Mouse (Mus musculus): ENCODE data around the gene Saal1. TPM values are rescaled to one million over a fixed set of nuclear protein-coding genes. Genes with fewer than 3 reads are reported as not detected.

The Saal1 gene
- polyA plus RNA-seq, 2 experiments, result 6.6 to 17.6 TPM

DNA sequence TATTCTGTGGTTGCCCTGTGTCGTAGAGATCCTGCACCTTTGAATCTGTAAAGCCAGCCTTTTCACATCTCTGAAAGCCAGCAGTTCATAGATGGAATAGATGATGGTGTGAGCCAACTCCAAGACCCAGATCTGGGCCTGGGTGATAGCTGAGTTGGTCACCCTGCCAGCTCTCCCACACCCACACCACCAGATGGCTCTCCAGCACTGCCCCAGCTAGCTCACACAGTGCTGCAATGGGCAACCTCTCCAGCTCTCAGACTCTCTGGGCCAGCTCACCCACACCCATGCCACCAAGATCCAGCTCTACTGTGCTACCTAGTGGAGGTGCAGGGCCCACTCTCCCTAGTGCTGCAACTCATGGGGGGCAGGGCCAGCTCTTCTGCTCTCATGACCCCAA, 67.3 kb downstream of the Saal1 start:
- Histone ChIP-seq H3K27ac (no peak overlapping the region), H3K9me3 (ENCODE audit: control insufficient read depth, low read length) (no peaks in the 10 kb centered on the region), H3K4me2 (ENCODE audit: low read depth) (no peak overlapping the region), H3K4me1 (replicated peaks; ENCODE audit: control insufficient read depth in 2 of 2, insufficient read depth in 2 of 2, low read length in 1 of 2) (peaks cover 0 to 5% of the 10 kb centered on the region in 2 experiments; a peak in 2 of 4 replicates), H3K9ac (replicated peaks) (no peak overlapping the region), H3K4me3 (ENCODE audit: insufficient read depth in 1 of 2, low read depth in 2 of 2, low read length in 2 of 2) (no peak overlapping the region), H3K27me3 (ENCODE audit: control insufficient read depth, insufficient read depth, low read length) (no peaks in the 10 kb centered on the region; the same call in 1 of the 2 replicates), H3K36me3 (replicated peaks; ENCODE audit: control insufficient read depth, insufficient read depth, low read depth) (no peaks in the 10 kb centered on the region)
- no peak for DNase-seq (ENCODE audit: low read depth in 3 of 3, low spot score in 3 of 3)
- TF ChIP-seq CTCF (IDR thresholded peaks at IDR 0.05; ENCODE audit: low read depth) (peak; percentile 42), EP300 (IDR thresholded peaks at IDR 0.05; ENCODE audit: low read depth) (no peak)
- WGBS (ENCODE audit: insufficient replicate concordance), result 42% methylated on average over 1 of the region's 1 CpGs
- no peak for ATAC-seq (ENCODE audit: insufficient read depth)

DNA sequence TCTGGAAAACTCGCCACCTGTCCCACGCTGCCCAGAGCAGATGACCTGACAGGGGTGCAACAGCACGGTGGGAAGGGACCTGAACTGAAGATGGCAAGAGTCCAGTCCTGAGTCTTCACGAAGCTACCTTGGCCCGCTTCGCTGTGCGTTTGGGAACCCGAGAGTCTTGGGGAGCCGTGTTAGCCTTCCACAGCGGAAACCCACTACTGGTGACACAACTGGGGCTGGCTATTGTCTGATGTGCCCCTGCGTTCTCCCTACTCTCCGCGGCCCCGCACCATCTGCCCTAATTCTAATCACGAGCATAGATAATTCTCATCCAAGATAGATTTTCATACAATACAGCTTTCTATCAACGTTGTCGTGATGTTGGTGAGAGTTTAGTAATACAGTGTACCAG, 70.4 kb downstream of the Saal1 start:
- WGBS (ENCODE audit: insufficient replicate concordance), result 14% methylated on average over 17 of the region's 17 CpGs
- H3K4me1 ChIP-seq (replicated peaks; ENCODE audit: control insufficient read depth in 2 of 2, insufficient read depth in 2 of 2, low read length in 1 of 2), result peaks cover 0 to 5% of the 10 kb centered on the region in 2 experiments; a peak in 2 of 4 replicates
- peak overlapping the region; percentile 32 to 70 for H3K4me3 ChIP-seq (ENCODE audit: insufficient read depth in 1 of 2, low read depth in 2 of 2, low read length in 2 of 2)
- H3K36me3 ChIP-seq (replicated peaks; ENCODE audit: control insufficient read depth, insufficient read depth, low read depth), result no peaks in the 10 kb centered on the region
- no peaks in the 10 kb centered on the region for H3K9me3 ChIP-seq (ENCODE audit: control insufficient read depth, low read length)
- ATAC-seq (ENCODE audit: insufficient read depth), result no peak
- H3K9ac ChIP-seq (replicated peaks), result no peak overlapping the region
- DNase-seq (ENCODE audit: low read depth in 3 of 3, low spot score in 3 of 3), result no peak
- no peaks in the 10 kb centered on the region; the same call in 1 of the 2 replicates for H3K27me3 ChIP-seq (ENCODE audit: control insufficient read depth, insufficient read depth, low read length)
- H3K27ac ChIP-seq, result no peak overlapping the region
- TF ChIP-seq CTCF (IDR thresholded peaks at IDR 0.05; ENCODE audit: low read depth) (no peak), EP300 (IDR thresholded peaks at IDR 0.05; ENCODE audit: low read depth) (no peak)
- peak overlapping the region; percentile 83 for H3K4me2 ChIP-seq (ENCODE audit: low read depth)

DNA sequence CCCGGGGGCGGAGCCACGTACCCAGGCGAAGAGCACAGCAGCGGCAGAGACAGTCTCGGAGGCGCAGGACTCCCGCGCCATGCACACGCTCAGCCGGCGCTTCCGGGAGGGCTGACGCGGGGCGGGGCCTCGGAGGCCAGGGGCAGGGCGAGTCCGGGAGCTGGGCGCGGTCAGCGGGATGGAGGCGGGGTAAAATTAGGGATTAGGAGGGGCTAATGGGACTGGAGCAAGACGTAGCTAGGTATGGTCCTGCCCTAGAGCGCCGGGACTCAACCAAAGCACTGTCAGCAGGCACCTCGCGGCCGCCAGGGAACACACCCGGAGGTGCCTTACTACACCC, 70.8 kb downstream of the Saal1 start, which contains the start of gene Sergef:
Sergef (minus strand) TSS at position 116 of the 340 bp plus-strand sequence.
- no peaks in the 10 kb centered on the region; the same call in 1 of the 2 replicates for H3K27me3 ChIP-seq (ENCODE audit: control insufficient read depth, insufficient read depth, low read length)
- peak; percentile 67 to 74 (median 72) for DNase-seq (ENCODE audit: low read depth in 3 of 3, low spot score in 3 of 3)
- no peak within 1 kb of the TSS for H3K27ac ChIP-seq
- 1% methylated on average over 30 of the region's 30 CpGs for WGBS (ENCODE audit: insufficient replicate concordance)
- peak within 1 kb of the TSS; percentile 83 for H3K4me2 ChIP-seq (ENCODE audit: low read depth)
- peaks cover 0 to 5% of the 10 kb centered on the region in 2 experiments; a peak in 2 of 4 replicates for H3K4me1 ChIP-seq (replicated peaks; ENCODE audit: control insufficient read depth in 2 of 2, insufficient read depth in 2 of 2, low read length in 1 of 2)
- peak; percentile 94 for ATAC-seq (ENCODE audit: insufficient read depth)
- H3K9me3 ChIP-seq (ENCODE audit: control insufficient read depth, low read length), result no peaks in the 10 kb centered on the region
- TF ChIP-seq EP300 (IDR thresholded peaks at IDR 0.05; ENCODE audit: low read depth), result no peak
- TF ChIP-seq CTCF (IDR thresholded peaks at IDR 0.05; ENCODE audit: low read depth), result 0 out of 2 replicates have a peak, but pooled peaks have one; percentile 4
- peak within 1 kb of the TSS; percentile 64 to 70 for H3K4me3 ChIP-seq (ENCODE audit: insufficient read depth in 1 of 2, low read depth in 2 of 2, low read length in 2 of 2)
- no peaks in the 10 kb centered on the region for H3K36me3 ChIP-seq (replicated peaks; ENCODE audit: control insufficient read depth, insufficient read depth, low read depth)
- H3K9ac ChIP-seq (replicated peaks), result peak within 1 kb of the TSS; percentile 69

DNA sequence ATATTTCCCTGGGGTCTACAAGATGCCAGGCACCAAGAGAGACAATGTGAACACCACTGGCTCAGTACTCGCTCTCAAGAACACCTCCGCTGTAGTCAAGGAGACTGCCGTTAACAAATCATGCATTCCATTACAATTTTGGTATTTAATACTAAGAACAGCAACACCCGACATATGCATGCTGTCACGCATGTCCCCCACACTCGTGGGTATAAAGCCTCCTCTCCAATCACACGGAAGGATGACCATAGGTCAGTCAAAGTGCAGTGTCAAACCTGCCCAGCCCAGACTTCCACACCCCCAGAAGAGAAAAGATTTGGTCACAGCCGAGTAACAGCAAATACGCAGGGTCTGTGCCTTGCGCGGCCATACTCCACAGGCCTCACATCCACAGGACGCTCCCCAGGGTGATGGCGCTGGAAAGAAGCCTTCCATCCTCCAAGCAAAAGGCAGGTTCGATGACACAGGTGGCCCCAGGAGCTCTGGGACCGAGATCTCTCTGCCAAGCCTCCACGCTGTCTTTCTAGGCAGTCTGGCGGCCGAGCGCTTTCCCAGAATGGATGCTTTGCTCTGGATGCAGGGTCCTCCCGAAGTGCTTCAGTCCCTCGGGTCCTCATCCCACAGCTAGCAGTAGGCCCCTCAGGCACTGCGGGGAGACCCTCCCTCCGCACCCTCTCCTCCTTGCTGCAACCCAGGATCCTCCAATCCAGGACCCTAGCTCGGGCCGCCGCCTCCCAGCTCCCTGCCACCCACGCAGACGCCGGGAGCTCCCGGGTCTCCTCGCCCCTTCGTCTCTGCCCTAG, 71.4 kb downstream of the Saal1 start:
- Histone ChIP-seq H3K4me1 (replicated peaks; ENCODE audit: control insufficient read depth in 2 of 2, insufficient read depth in 2 of 2, low read length in 1 of 2) (peaks cover 0 to 5% of the 10 kb centered on the region in 2 experiments; a peak in 2 of 4 replicates), H3K4me3 (ENCODE audit: insufficient read depth in 1 of 2, low read depth in 2 of 2, low read length in 2 of 2) (peak overlapping the region; percentile 64 to 70), H3K27me3 (ENCODE audit: control insufficient read depth, insufficient read depth, low read length) (no peaks in the 10 kb centered on the region; the same call in 1 of the 2 replicates), H3K4me2 (ENCODE audit: low read depth) (peak overlapping the region; percentile 83), H3K9me3 (ENCODE audit: control insufficient read depth, low read length) (no peaks in the 10 kb centered on the region), H3K9ac (replicated peaks) (peak overlapping the region; percentile 69), H3K27ac (no peak overlapping the region), H3K36me3 (replicated peaks; ENCODE audit: control insufficient read depth, insufficient read depth, low read depth) (no peaks in the 10 kb centered on the region)
- ATAC-seq (ENCODE audit: insufficient read depth) (no peak; the same call in none of the 2 replicates), DNase-seq (ENCODE audit: low read depth in 3 of 3, low spot score in 3 of 3) (no peak)
- 14% methylated on average over 32 of the region's 32 CpGs for WGBS (ENCODE audit: insufficient replicate concordance)
- no peak for TF ChIP-seq EP300 (IDR thresholded peaks at IDR 0.05; ENCODE audit: low read depth)
- TF ChIP-seq CTCF (IDR thresholded peaks at IDR 0.05; ENCODE audit: low read depth), result no peak

Other genes starting within 250 kb of the Saal1 start
- gene Sergef, start 70.9 kb downstream of the Saal1 start, polyA plus RNA-seq (2012; rRNA removed), result 2.2 and 3.3 TPM in 2 replicates
- 5.5 and 5.9 TPM in 2 replicates for gene Sergef, start 70.9 kb downstream of the Saal1 start, polyA plus RNA-seq (2014; fragmentation: Nextera tagmentation; extraction: Ambion mirVana)
- not detected in 2 replicates for gene Tph1, start 38.1 kb downstream of the Saal1 start, polyA plus RNA-seq (2012; rRNA removed)
- not detected in 2 replicates for gene Tph1, start 38.1 kb downstream of the Saal1 start, polyA plus RNA-seq (2014; fragmentation: Nextera tagmentation; extraction: Ambion mirVana)
- gene Saa3, start 5.0 kb upstream of the Saal1 start, polyA plus RNA-seq (2012; rRNA removed), result 0.37 and 1.0 TPM in 2 replicates
- gene Saa3, start 5.0 kb upstream of the Saal1 start, polyA plus RNA-seq (2014; fragmentation: Nextera tagmentation; extraction: Ambion mirVana), result 2.8 and 3.4 TPM in 2 replicates
- gene Saa4, start 21.9 kb upstream of the Saal1 start, polyA plus RNA-seq (2012; rRNA removed), result 7.1 and 9.6 TPM in 2 replicates
- 5.8 and 5.9 TPM in 2 replicates for gene Saa4, start 21.9 kb upstream of the Saal1 start, polyA plus RNA-seq (2014; fragmentation: Nextera tagmentation; extraction: Ambion mirVana)
- gene Saa1, start 32.3 kb upstream of the Saal1 start, polyA plus RNA-seq (2012; rRNA removed), result not detected in 2 replicates
- not detected in 2 replicates for gene Saa1, start 32.3 kb upstream of the Saal1 start, polyA plus RNA-seq (2014; fragmentation: Nextera tagmentation; extraction: Ambion mirVana)
- gene Saa2, start 41.1 kb upstream of the Saal1 start, polyA plus RNA-seq (2012; rRNA removed), result not detected in 2 replicates
- not detected in 2 replicates for gene Saa2, start 41.1 kb upstream of the Saal1 start, polyA plus RNA-seq (2014; fragmentation: Nextera tagmentation; extraction: Ambion mirVana)
- gene Hps5, start 85.4 kb upstream of the Saal1 start, polyA plus RNA-seq (2012; rRNA removed), result 5.3 and 6.3 TPM in 2 replicates
- 4.1 and 4.3 TPM in 2 replicates for gene Hps5, start 85.4 kb upstream of the Saal1 start, polyA plus RNA-seq (2014; fragmentation: Nextera tagmentation; extraction: Ambion mirVana)
- 8.1 and 13.4 TPM in 2 replicates for gene Gtf2h1, start 85.4 kb upstream of the Saal1 start, polyA plus RNA-seq (2012; rRNA removed)
- gene Gtf2h1, start 85.4 kb upstream of the Saal1 start, polyA plus RNA-seq (2014; fragmentation: Nextera tagmentation; extraction: Ambion mirVana), result 27.8 and 33.1 TPM in 2 replicates
- 339 and 356 TPM in 2 replicates for gene Ldha, start 130.8 kb upstream of the Saal1 start, polyA plus RNA-seq (2012; rRNA removed)
- gene Ldha, start 130.8 kb upstream of the Saal1 start, polyA plus RNA-seq (2014; fragmentation: Nextera tagmentation; extraction: Ambion mirVana), result 1,026 and 1,104 TPM in 2 replicates
- 0.11 and 0.17 TPM in 2 replicates for gene Ldhc, start 150.5 kb upstream of the Saal1 start, polyA plus RNA-seq (2012; rRNA removed)
- 0.09 and 0.21 TPM in 2 replicates for gene Ldhc, start 150.5 kb upstream of the Saal1 start, polyA plus RNA-seq (2014; fragmentation: Nextera tagmentation; extraction: Ambion mirVana)
- 18.8 and 21.2 TPM in 2 replicates for gene Tsg101, start 209.3 kb upstream of the Saal1 start, polyA plus RNA-seq (2012; rRNA removed)
- gene Tsg101, start 209.3 kb upstream of the Saal1 start, polyA plus RNA-seq (2014; fragmentation: Nextera tagmentation; extraction: Ambion mirVana), result 62.1 and 67.3 TPM in 2 replicates
- gene Uevld, start 247.8 kb upstream of the Saal1 start, polyA plus RNA-seq (2012; rRNA removed), result 2.8 and 3.9 TPM in 2 replicates
- 5.8 and 6.4 TPM in 2 replicates for gene Uevld, start 247.8 kb upstream of the Saal1 start, polyA plus RNA-seq (2014; fragmentation: Nextera tagmentation; extraction: Ambion mirVana)